Mouse (Mus musculus): ENCODE results near the gene Lif.

- TF ChIP-seq POLR2A (IDR thresholded peaks at IDR 0.05; ENCODE audit: extremely low read depth, insufficient read depth, low read length) (no peak), CTCF (IDR thresholded peaks at IDR 0.05; ENCODE audit: low read depth, low read length) (no peak)
Measured at GRCm38 (mm10) chr11:4222046-4222950, 35.1 kb upstream of the Lif start.

Data from liver, adult 2 months (tissue).